Mouse (Mus musculus) stomach, postnatal 0 days (tissue): ENCODE measurements at regions not wholly inside any gene's neighbourhood (a gene's known extent, or its start where the extent isn't known, plus 50 kb on each side); places are given as distances from the start of the nearest gene placed in this dataset.

ENCODE experiments used
- ATAC-seq: fragments of 200-750 bp; cut with Nextera tagmentation; 2 replicates; pipeline ENCODE4 v1.8.0; 2017; ENCODE audit not compliant: low FRiP score, low TSS enrichment
- DNase-seq: peaks from one replicate; pipeline ENCODE4 v3.0.0-alpha.2; 2016; ENCODE audit warnings: low spot score
- H3K27ac ChIP-seq: fragments of 300-500 bp; sonication (generic); replicated peaks from 2 replicates; pipeline ENCODE4 v1.5.1; 2014; ENCODE audit warnings: mild to moderate bottlenecking, control low read depth
- H3K27me3 ChIP-seq: fragments of 300-500 bp; sonication (generic); 2 replicates; pipeline ENCODE4 v1.6.1; 2014; ENCODE audit warnings: low read length; ENCODE audit not compliant: control insufficient read depth, insufficient read depth
- H3K36me3 ChIP-seq: fragments of 300-500 bp; sonication (generic); 2 replicates; pipeline ENCODE4 v1.6.1; 2014; ENCODE audit warnings: low read length, mixed read lengths; ENCODE audit not compliant: control insufficient read depth, insufficient read depth
- H3K4me1 ChIP-seq: fragments of 300-500 bp; sonication (generic); replicated peaks from 2 replicates; pipeline ENCODE4 v1.6.1; 2014; ENCODE audit warnings: antibody characterized with exemption; ENCODE audit not compliant: control insufficient read depth, insufficient read depth
- H3K4me2 ChIP-seq: fragments of 300-500 bp; sonication (generic); replicated peaks from 2 replicates; pipeline ENCODE4 v1.6.1; 2014; ENCODE audit warnings: low read depth, mild to moderate bottlenecking, control low read depth, moderate library complexity
- H3K4me3 ChIP-seq: fragments of 300-500 bp; sonication (generic); 2 replicates; pipeline ENCODE4 v1.5.1; 2014; ENCODE audit warnings: low read depth, low read length, control low read depth
- H3K9ac ChIP-seq: fragments of 300-500 bp; sonication (generic); 2 replicates; pipeline ENCODE4 v1.6.1; 2014; ENCODE audit warnings: mild to moderate bottlenecking, low read length, control low read depth, mixed read lengths
- H3K9me3 ChIP-seq: fragments of 300-500 bp; sonication (generic); 2 replicates; pipeline ENCODE4 v1.6.1; 2016; ENCODE audit warnings: low read length; ENCODE audit not compliant: control insufficient read depth
- CTCF ChIP-seq: IDR thresholded peaks from 2 replicates; pipeline ENCODE4 v1.5.1; 2016; ENCODE audit warnings: antibody characterized with exemption, low read depth, mild to moderate bottlenecking, moderate library complexity
- EP300 ChIP-seq: optimal IDR thresholded peaks from 2 replicates; pipeline ENCODE3; 2016; ENCODE audit warnings: antibody characterized with exemption
- WGBS: fragments of 180-500 bp; shearing (Covaris S2); extraction: QIAGEN DNeasy Blood & Tissue Kit; methylation state at CpG from one replicate; pipeline ENCODE4 v1.1.7; 2014; 5-methylcytosine and 5-hydroxymethylcytosine counted together

GRCm38 (mm10) chr3:104295015-104295719 lies 75.0 kb upstream of the Magi3 start:
- TF ChIP-seq EP300 (no peak), CTCF (no peak)
- H3K4me2 ChIP-seq, result no peak overlapping the region
- no peaks in the 10 kb centered on the region for H3K36me3 ChIP-seq
- H3K27me3 ChIP-seq, result no peaks in the 10 kb centered on the region
- no peak overlapping the region for H3K4me3 ChIP-seq
- DNase-seq, result no peak
- 34% methylated on average over 8 of the region's 8 CpGs for WGBS
- ATAC-seq, result no peak
- no peak overlapping the region for H3K9ac ChIP-seq
- no peaks in the 10 kb centered on the region for H3K4me1 ChIP-seq
- H3K9me3 ChIP-seq, result no peaks in the 10 kb centered on the region
- no peak overlapping the region for H3K27ac ChIP-seq

GRCm38 (mm10) chr3:104293869-104294268 lies 73.7 kb upstream of the Magi3 start:
- no peak overlapping the region for H3K9ac ChIP-seq
- no peaks in the 10 kb centered on the region for H3K36me3 ChIP-seq
- no peaks in the 10 kb centered on the region for H3K4me1 ChIP-seq
- no peak overlapping the region for H3K4me3 ChIP-seq
- no peak overlapping the region for H3K4me2 ChIP-seq
- 54% methylated on average over 3 of the region's 3 CpGs for WGBS
- no peak for ATAC-seq
- no peak for TF ChIP-seq CTCF
- TF ChIP-seq EP300, result no peak
- no peak overlapping the region for H3K27ac ChIP-seq
- H3K27me3 ChIP-seq, result no peaks in the 10 kb centered on the region
- no peak for DNase-seq
- no peaks in the 10 kb centered on the region for H3K9me3 ChIP-seq

- Histone ChIP-seq H3K9ac (no peak overlapping the region), H3K4me3 (no peak overlapping the region), H3K27ac (peak overlapping the region; percentile 74), H3K4me2 (no peak overlapping the region), H3K27me3 (no peaks in the 10 kb centered on the region), H3K4me1 (no peaks in the 10 kb centered on the region), H3K9me3 (no peaks in the 10 kb centered on the region), H3K36me3 (no peaks in the 10 kb centered on the region)
- WGBS, result 21% methylated on average over 5 of the region's 5 CpGs
- TF ChIP-seq CTCF (no peak), EP300 (no peak)
- DNase-seq, result peak; percentile 48
- ATAC-seq, result peak; percentile 97
Observed at GRCm38 (mm10) chr3:104288970-104289680, 69.0 kb upstream of the Magi3 start.

GRCm38 (mm10) chr3:104287900-104288299 lies 67.7 kb upstream of the Magi3 start:
- Histone ChIP-seq H3K27me3 (no peaks in the 10 kb centered on the region), H3K9ac (no peak overlapping the region), H3K9me3 (no peaks in the 10 kb centered on the region), H3K4me1 (no peaks in the 10 kb centered on the region), H3K36me3 (no peaks in the 10 kb centered on the region), H3K27ac (peak overlapping the region; percentile 74), H3K4me2 (no peak overlapping the region), H3K4me3 (no peak overlapping the region)
- ATAC-seq (no peak), DNase-seq (no peak)
- TF ChIP-seq CTCF, result no peak
- no peak for TF ChIP-seq EP300

- no peak overlapping the region for H3K27ac ChIP-seq
- 93% methylated on average over 2 of the region's 2 CpGs for WGBS
- no peak overlapping the region for H3K9ac ChIP-seq
- no peak for ATAC-seq
- no peak overlapping the region for H3K4me2 ChIP-seq
- DNase-seq, result no peak
- H3K9me3 ChIP-seq, result no peaks in the 10 kb centered on the region
- H3K36me3 ChIP-seq, result no peaks in the 10 kb centered on the region
- H3K27me3 ChIP-seq, result no peaks in the 10 kb centered on the region
- no peaks in the 10 kb centered on the region for H3K4me1 ChIP-seq
- no peak for TF ChIP-seq CTCF
- TF ChIP-seq EP300, result no peak
- H3K4me3 ChIP-seq, result no peak overlapping the region
Observed at GRCm38 (mm10) chr3:104284961-104285360, 64.8 kb upstream of the Magi3 start.

- no peak for TF ChIP-seq CTCF
- TF ChIP-seq EP300, result no peak
- ATAC-seq (no peak), DNase-seq (no peak)
- no peak overlapping the region for H3K27ac ChIP-seq
- H3K27me3 ChIP-seq, result no peaks in the 10 kb centered on the region
- H3K36me3 ChIP-seq, result no peaks in the 10 kb centered on the region
- H3K4me2 ChIP-seq, result no peak overlapping the region
- no peaks in the 10 kb centered on the region for H3K9me3 ChIP-seq
- WGBS, result 54% methylated on average over 5 of the region's 5 CpGs
- H3K4me3 ChIP-seq, result no peak overlapping the region
- H3K4me1 ChIP-seq, result no peaks in the 10 kb centered on the region
- no peak overlapping the region for H3K9ac ChIP-seq
Observed at GRCm38 (mm10) chr3:104283855-104284254, 63.7 kb upstream of the Magi3 start.
